Mouse (Mus musculus): ENCODE results near the gene Wnt5b. TPM values are rescaled to one million over a fixed set of nuclear protein-coding genes. Genes with fewer than 3 reads are reported as not detected.
A peak's percentile ranks its signal among the peaks of the same experiment; 100 is the strongest.

The Wnt5b gene
- polyA plus RNA-seq, 1 experiment from 2014 or later, result 6.8 TPM

DNA sequence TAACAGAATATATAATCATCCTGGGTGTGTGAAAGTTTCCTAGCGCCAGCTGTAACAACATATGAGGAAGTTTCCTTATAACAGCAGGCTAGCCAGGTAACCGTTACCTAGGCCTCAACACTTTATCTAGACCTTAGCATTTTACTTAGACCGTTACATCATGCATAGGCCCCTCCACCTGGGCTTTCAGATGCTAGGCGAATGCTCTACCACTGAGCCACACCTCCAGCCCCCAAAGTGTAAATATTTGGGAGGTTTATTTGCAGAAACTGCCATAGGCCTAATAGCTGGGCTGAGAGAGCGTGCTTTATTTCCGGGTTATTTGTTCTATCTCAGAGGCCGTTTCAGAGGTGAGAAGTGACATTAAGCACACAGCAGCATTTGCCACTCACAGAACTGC, 14.7 kb upstream of the Wnt5b start:
- no peak for TF ChIP-seq CTCF (IDR thresholded peaks at IDR 0.05; ENCODE audit: low read depth)
- H3K36me3 ChIP-seq (ENCODE audit: insufficient read depth), result no peaks in the 10 kb centered on the region

DNA sequence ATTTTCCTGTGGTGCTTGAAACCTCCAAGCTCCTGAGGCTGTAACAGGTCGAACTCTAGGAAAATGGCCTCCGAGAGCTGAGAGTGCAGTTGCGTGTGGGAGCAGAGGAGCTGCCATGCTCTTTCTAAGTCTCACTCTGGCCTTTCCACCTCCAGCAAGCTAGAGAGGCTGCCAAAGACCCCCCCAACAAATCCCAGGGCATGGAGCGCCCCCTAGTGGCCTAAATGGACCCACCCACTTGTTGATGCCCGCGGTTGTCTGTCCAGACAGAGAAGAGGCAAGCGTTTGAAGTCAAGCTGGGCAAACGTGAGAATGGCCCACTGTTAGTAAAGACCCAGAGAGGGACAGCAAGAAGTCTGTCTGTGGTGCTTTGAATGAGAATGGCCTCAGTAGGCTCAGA, 10.3 kb upstream of the Wnt5b start:
- Histone ChIP-seq H3K9me3 (ENCODE audit: low read depth, low read length) (no peaks in the 10 kb centered on the region), H3K9ac (no peak overlapping the region), H3K36me3 (ENCODE audit: insufficient read depth) (no peaks in the 10 kb centered on the region), H3K4me3 (ENCODE audit: low read depth, low read length) (no peak overlapping the region), H3K4me2 (no peak overlapping the region), H3K4me1 (ENCODE audit: insufficient read depth) (no peaks in the 10 kb centered on the region), H3K27ac (ENCODE audit: low read depth) (no peak overlapping the region), H3K27me3 (ENCODE audit: insufficient read depth, low read length) (no peaks in the 10 kb centered on the region)
- ATAC-seq (ENCODE audit: insufficient read depth) (no peak), DNase-seq (no peak)
- 70% methylated on average over 8 of the region's 8 CpGs for WGBS
- TF ChIP-seq CTCF (IDR thresholded peaks at IDR 0.05; ENCODE audit: low read depth), result peak; percentile 40

More for the DNA sequence above, 14.7 kb upstream of the Wnt5b start:
- no peak overlapping the region for H3K27ac ChIP-seq (ENCODE audit: low read depth)
- H3K4me3 ChIP-seq (ENCODE audit: low read depth, low read length), result no peak overlapping the region
- WGBS, result 39% methylated on average over 7 of the region's 7 CpGs
- DNase-seq (no peak), ATAC-seq (ENCODE audit: insufficient read depth) (no peak)
- no peaks in the 10 kb centered on the region for H3K9me3 ChIP-seq (ENCODE audit: low read depth, low read length)
- H3K27me3 ChIP-seq (ENCODE audit: insufficient read depth, low read length), result no peaks in the 10 kb centered on the region
- H3K9ac ChIP-seq, result no peak overlapping the region
- no peaks in the 10 kb centered on the region for H3K4me1 ChIP-seq (ENCODE audit: insufficient read depth)
- H3K4me2 ChIP-seq, result no peak overlapping the region

DNA sequence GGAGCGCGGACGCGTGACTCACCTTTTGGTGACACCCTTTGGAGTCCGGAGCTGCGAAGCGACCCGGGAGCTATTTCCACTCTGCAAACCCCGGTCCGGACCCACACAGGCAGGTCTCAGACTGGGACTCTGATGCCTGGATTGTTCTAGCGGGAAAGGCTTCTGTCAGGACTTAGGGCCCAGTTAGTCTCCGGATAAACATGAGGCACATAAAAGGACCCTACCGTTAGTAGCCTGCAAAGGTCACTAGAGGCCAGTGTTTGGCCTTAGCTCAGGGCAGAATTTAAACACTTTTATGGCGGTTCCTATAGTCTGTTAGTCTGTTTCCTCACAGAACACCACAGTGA, 344 bp upstream of the Wnt5b start:
- 1% methylated on average over 14 of the region's 14 CpGs for WGBS
- Histone ChIP-seq H3K36me3 (ENCODE audit: insufficient read depth) (no peaks in the 10 kb centered on the region), H3K4me3 (ENCODE audit: low read depth, low read length) (peak overlapping the region; percentile 65), H3K9ac (peak overlapping the region; percentile 68; the same call in 1 of the 2 replicates), H3K4me1 (ENCODE audit: insufficient read depth) (no peaks in the 10 kb centered on the region), H3K4me2 (peak overlapping the region; percentile 97), H3K27me3 (ENCODE audit: insufficient read depth, low read length) (peaks cover 21% of the 10 kb centered on the region), H3K27ac (ENCODE audit: low read depth) (no peak overlapping the region), H3K9me3 (ENCODE audit: low read depth, low read length) (no peaks in the 10 kb centered on the region)
- 0 out of 2 replicates have a peak, but pooled peaks have one; percentile 22 for TF ChIP-seq CTCF (IDR thresholded peaks at IDR 0.05; ENCODE audit: low read depth)
- ATAC-seq (ENCODE audit: insufficient read depth), result peak; percentile 42
- DNase-seq, result no peak

- Histone ChIP-seq H3K4me2 (peak overlapping the region; percentile 97), H3K9ac (peak overlapping the region; percentile 68), H3K27ac (ENCODE audit: low read depth) (no peak overlapping the region), H3K4me3 (ENCODE audit: low read depth, low read length) (peak overlapping the region; percentile 65), H3K36me3 (ENCODE audit: insufficient read depth) (no peaks in the 10 kb centered on the region), H3K27me3 (ENCODE audit: insufficient read depth, low read length) (peaks cover 21% of the 10 kb centered on the region), H3K4me1 (ENCODE audit: insufficient read depth) (no peaks in the 10 kb centered on the region), H3K9me3 (ENCODE audit: low read depth, low read length) (no peaks in the 10 kb centered on the region)
- WGBS, result under 1% methylated on average over 30 of the region's 30 CpGs
- peak; percentile 41; the same call in 1 of the 2 replicates for TF ChIP-seq CTCF (IDR thresholded peaks at IDR 0.05; ENCODE audit: low read depth)
- ATAC-seq (ENCODE audit: insufficient read depth) (peak; percentile 56; the same call in 1 of the 2 replicates), DNase-seq (peak; percentile 54)
Measured at GRCm38 (mm10) chr6:119543456-119543802, 718 bp downstream of the Wnt5b start.

- Histone ChIP-seq H3K4me3 (ENCODE audit: low read depth, low read length) (no peak overlapping the region), H3K9ac (no peak overlapping the region), H3K4me2 (no peak overlapping the region), H3K27ac (ENCODE audit: low read depth) (no peak overlapping the region), H3K9me3 (ENCODE audit: low read depth, low read length) (no peaks in the 10 kb centered on the region), H3K36me3 (ENCODE audit: insufficient read depth) (no peaks in the 10 kb centered on the region), H3K27me3 (ENCODE audit: insufficient read depth, low read length) (no peaks in the 10 kb centered on the region), H3K4me1 (ENCODE audit: insufficient read depth) (no peaks in the 10 kb centered on the region)
- DNase-seq (no peak), ATAC-seq (ENCODE audit: insufficient read depth) (no peak)
- 69% methylated on average over 12 of the region's 12 CpGs for WGBS
- TF ChIP-seq CTCF (IDR thresholded peaks at IDR 0.05; ENCODE audit: low read depth), result no peak
Measured at GRCm38 (mm10) chr6:119535867-119536266, 8.3 kb downstream of the Wnt5b start.

- no peak overlapping the region for H3K9ac ChIP-seq
- H3K27ac ChIP-seq (ENCODE audit: low read depth), result no peak overlapping the region
- WGBS, result 43% methylated on average over 9 of the region's 9 CpGs
- no peaks in the 10 kb centered on the region for H3K4me1 ChIP-seq (ENCODE audit: insufficient read depth)
- ATAC-seq (ENCODE audit: insufficient read depth) (peak; percentile 78), DNase-seq (peak; percentile 85)
- H3K36me3 ChIP-seq (ENCODE audit: insufficient read depth), result no peaks in the 10 kb centered on the region
- H3K4me3 ChIP-seq (ENCODE audit: low read depth, low read length), result no peak overlapping the region
- H3K27me3 ChIP-seq (ENCODE audit: insufficient read depth, low read length), result no peaks in the 10 kb centered on the region
- no peaks in the 10 kb centered on the region for H3K9me3 ChIP-seq (ENCODE audit: low read depth, low read length)
- no peak for TF ChIP-seq CTCF (IDR thresholded peaks at IDR 0.05; ENCODE audit: low read depth)
- no peak overlapping the region for H3K4me2 ChIP-seq
Measured at GRCm38 (mm10) chr6:119533170-119533709, 10.9 kb downstream of the Wnt5b start.

DNA sequence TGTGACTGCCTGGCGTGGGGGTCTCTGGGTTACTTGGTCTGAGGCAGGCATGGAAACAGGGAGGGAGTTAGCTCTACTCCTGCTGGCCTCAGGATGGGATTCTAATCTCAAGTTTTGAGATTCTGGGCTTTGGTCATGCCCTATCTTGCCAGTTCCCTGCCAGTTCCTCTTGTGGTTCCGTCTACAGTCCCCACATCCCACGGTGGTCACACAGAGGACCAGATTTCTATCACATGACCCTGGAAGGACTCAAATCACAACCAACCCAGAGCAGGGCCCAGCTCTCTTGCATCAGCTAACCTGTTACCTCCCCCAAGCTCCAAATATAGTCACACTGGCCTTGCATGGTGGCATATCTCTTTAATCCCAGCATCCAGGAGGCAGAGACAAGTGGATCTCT, 14.5 kb downstream of the Wnt5b start:
- no peak overlapping the region for H3K27ac ChIP-seq (ENCODE audit: low read depth)
- no peak overlapping the region for H3K9ac ChIP-seq
- H3K27me3 ChIP-seq (ENCODE audit: insufficient read depth, low read length), result no peaks in the 10 kb centered on the region
- H3K4me3 ChIP-seq (ENCODE audit: low read depth, low read length), result no peak overlapping the region
- 78% methylated on average over 3 of the region's 3 CpGs for WGBS
- no peaks in the 10 kb centered on the region for H3K9me3 ChIP-seq (ENCODE audit: low read depth, low read length)
- H3K36me3 ChIP-seq (ENCODE audit: insufficient read depth), result no peaks in the 10 kb centered on the region
- ATAC-seq (ENCODE audit: insufficient read depth), result no peak
- no peak overlapping the region for H3K4me2 ChIP-seq
- no peak for DNase-seq
- H3K4me1 ChIP-seq (ENCODE audit: insufficient read depth), result no peaks in the 10 kb centered on the region
- TF ChIP-seq CTCF (IDR thresholded peaks at IDR 0.05; ENCODE audit: low read depth), result no peak

Data from lung, embryonic 14.5 days (tissue).